Mouse (Mus musculus) telencephalon, adult 2 months (tissue): Measurements from ENCODE around the gene Slc25a20.
A peak's percentile ranks its signal among the peaks of the same experiment; 100 is the strongest.

Experiments used
- DNase-seq: peaks from one replicate; pipeline ENCODE4 v3.0.0-alpha.2; 2011; ENCODE audit warnings: low read depth, low spot score

Slc25a20 gene

GRCm38 (mm10) chr9:108686475-108686887 is 24.6 kb downstream of the Slc25a20 start:
- no peak for DNase-seq

- no peak for DNase-seq
Measured at GRCm38 (mm10) chr9:108687181-108687580, 25.3 kb downstream of the Slc25a20 start.

- DNase-seq, result no peak
Measured at GRCm38 (mm10) chr9:108687686-108688085, 25.8 kb downstream of the Slc25a20 start.

- no peak for DNase-seq
Measured at GRCm38 (mm10) chr9:108688451-108688850, 26.6 kb downstream of the Slc25a20 start.

DNA sequence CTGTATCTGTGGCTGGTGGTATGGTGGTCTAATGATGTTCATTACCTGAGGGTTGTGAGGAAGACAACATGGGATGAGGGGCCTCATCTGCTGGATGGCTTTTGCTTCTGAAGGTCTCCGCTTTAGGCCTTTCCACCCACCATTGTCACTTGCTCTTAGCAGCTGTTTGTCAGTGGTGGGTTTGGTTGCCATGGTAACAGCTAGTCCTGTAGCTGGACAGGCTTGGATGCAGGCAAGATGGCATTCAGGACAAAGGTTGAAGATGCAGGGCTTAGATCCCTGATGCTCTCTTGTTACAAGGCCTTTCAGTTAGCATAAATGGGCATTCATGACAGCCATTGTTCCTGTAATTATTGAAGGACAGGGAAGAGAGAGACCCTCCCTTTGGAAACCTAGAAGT is 27.2 kb downstream of the Slc25a20 start, which contains the start of gene Prkar2a:
Gene Prkar2a, plus strand, starts transcription at position 209 of the 400 bp plus-strand sequence.
- DNase-seq, result no peak

DNA sequence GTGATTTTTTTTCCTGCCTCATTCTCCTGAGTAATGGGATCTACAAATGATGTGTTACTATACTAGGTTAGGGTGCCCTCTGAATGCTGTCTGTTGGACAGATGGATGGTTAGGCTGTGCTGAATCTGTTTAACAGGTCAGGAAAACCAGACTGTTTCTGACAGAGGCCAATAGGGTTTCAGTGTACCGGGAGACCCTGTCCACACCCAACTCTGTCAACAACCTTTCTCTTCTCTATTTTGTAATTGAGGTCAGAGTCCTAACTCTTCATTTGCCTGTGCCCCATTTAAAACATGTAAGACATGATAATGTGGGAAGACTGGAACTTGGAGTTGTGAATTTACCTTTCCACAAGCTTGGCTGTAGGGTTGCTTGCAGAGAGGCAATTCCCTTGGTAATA is 28.1 kb downstream of the Slc25a20 start:
- no peak for DNase-seq

DNA sequence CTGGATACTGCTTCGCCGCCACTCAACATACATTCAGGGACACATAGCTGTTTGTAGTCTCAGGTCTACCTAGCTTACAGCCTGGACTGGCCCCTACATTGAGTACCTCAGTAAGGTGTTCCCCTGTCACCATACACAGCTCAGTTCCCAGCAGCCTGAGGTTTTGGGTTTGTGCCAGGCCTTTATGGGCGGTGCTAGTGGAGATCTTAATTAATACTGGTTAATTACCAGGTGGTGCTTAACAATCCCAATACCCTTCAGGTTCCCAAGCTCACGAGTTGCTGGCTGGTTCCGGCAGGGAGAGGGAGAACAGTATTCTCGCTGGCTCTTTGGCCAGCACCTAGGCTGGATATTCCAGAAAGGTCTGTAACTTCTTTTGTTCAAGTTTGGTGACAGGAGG is 29.0 kb downstream of the Slc25a20 start:
- no peak for DNase-seq

DNA sequence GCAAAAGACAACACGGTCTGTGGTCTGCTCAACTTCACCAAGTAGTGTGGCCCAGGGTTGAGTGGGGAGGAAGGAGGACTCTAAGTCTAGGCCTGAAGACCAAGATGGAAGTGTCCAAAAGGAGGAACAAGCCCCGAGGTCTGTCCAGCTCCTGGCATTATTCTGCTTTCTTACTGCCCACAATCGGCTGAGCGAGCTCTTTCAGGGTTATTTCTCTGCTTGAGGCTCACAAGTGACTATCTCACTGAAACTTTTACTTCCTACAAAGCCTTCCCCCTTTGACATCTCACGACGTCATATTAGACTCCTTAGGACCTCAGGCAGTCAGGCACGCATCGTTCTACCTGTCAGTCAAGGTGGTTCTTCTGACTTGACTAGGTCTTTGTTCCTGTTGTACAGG is 29.5 kb downstream of the Slc25a20 start:
- DNase-seq, result no peak

- DNase-seq, result peak; percentile 46
Measured at GRCm38 (mm10) chr9:108691846-108692225, 29.9 kb downstream of the Slc25a20 start.

- peak; percentile 55 for DNase-seq
Measured at GRCm38 (mm10) chr9:108692226-108693041, 30.5 kb downstream of the Slc25a20 start.

DNA sequence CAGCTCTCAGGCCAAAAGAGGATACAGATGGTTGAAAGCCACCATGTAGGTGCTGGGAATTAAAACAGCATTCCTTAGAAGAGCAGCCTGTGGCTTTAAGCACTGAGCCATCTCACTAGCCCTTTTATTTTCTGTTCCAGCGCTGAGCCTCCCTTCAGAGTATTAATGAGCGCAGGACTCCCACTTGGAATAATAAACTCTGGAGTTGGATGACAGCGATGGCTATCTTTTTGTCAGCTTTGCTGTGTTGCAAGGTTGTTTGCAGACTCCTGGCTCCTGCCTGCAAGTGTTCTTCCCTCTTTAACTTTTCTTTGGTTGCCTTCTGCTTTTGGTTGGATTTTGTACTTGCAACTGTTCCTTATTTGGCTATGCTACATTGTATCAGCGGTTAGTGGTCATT is 32.1 kb downstream of the Slc25a20 start:
- no peak for DNase-seq

- no peak for DNase-seq
Measured at GRCm38 (mm10) chr9:108694533-108694932, 32.6 kb downstream of the Slc25a20 start.

GRCm38 (mm10) chr9:108702476-108702875 is 40.6 kb downstream of the Slc25a20 start:
- no peak for DNase-seq

DNA sequence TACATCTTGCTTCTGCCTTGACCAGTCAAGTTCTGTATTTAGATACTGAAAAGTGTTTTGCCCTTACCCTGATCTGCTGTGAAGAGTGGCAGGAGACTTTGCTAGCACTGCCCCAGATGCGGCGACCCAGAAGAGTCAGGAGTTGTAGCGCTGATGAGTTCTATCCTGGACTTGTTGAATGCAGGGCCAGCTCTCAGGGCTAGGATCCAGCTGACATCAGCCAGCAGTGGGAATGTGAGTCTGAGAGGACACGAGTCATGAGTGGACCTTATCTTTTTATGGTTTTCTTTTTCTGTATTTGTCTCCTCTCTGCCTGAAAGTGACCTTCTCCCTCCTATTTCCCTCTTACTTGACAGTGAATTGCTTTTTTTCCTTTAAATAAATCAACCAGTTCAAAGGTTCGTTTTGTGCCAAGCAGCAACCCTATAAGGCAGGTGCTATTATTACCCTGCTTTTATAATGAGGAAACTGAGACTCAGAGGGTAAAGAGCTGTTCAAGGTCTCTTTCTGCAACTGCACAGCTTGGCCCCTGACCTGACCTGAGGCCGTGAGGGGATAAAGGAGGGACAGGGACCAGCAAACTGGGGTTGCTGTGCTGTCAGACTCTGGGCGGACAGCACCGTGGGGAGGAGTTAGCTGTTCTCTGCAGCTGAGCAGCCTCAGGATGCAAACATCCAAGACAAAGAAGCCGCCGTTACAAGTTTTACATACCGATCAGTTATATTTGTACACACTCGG is 41.7 kb downstream of the Slc25a20 start:
- no peak for DNase-seq

DNA sequence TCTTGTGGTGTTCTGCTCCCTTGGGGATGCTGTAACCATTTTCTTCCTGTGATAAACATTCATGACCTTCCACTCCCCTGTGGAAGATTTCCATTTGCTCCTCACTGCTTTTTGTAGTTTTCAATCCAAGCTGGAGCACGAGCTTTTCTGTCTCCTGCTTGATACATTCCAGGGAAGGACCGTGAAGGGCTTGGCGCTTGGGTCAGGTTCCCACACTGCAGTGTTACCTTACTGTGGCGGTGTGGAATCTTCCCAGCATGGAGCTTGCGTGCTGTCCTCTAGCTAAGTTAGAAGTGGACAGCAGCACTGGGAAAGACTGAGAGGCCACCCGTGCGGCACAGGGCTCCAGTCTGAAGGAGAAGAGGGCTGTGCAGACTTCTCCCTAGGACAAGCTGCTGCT is 42.7 kb downstream of the Slc25a20 start:
- no peak for DNase-seq

- DNase-seq, result no peak
Measured at GRCm38 (mm10) chr9:108707212-108707611, 45.3 kb downstream of the Slc25a20 start.

- no peak for DNase-seq
Measured at GRCm38 (mm10) chr9:108708833-108709232, 46.9 kb downstream of the Slc25a20 start.

DNA sequence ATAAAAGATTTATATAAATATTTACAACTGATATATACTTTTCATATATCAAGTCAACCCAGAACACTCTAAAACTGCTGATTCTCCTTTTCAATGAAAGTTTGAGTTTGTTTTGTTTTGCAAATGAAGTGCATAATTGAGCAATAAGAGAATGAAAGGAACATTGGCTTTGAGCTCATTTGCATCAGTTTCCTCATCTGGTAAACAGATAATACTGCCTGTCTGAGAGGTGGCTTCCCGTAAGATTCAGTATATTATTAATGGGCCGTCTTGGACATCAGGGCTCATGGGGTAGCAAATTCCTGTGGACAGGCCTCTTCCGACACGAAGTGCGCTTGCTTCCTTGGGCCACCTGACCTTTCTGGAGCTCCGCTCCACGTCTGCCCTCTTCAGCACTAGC is 48.9 kb downstream of the Slc25a20 start:
- no peak for DNase-seq

- DNase-seq, result no peak
Measured at GRCm38 (mm10) chr9:108716199-108716598, 54.3 kb downstream of the Slc25a20 start.

DNA sequence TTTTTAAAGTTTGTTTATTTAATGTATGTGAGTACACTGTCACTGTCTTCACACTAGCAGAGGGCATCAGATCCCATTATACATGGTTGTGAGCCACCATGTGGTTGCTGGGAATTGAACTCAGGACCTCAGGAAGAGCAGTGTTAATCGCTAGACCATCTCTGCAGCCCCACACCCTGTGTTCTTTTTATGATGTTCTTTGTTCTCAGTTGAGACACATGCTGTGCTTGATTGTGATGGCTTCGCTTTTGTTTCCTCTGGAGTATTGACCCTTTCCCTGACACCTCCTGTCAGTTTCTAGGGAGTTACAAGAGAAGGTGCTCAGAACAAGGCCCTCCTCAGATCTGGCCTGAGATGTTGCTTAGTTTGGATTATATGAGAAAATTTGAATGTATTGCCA is 61.9 kb downstream of the Slc25a20 start:
- no peak for DNase-seq

DNA sequence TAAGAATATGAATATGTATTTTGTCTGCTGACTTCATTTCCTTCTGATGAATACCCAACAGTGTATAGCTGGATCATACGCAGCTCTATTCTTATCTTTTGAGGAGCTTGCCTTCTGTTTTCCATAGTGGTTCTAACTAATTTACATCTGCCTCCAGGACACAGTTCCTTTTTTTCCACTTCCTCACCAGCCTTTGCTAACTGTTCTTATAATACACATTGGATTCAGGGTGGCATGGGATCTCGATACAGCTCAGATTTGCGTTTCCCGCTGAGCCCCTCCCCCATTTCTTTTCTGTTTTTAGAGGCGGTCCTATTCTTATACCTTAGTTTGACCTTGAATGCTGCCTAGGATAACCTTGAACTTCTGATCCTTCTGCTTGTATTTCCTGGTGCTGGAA is 64.2 kb downstream of the Slc25a20 start:
- peak; percentile 60 for DNase-seq

- DNase-seq, result no peak
Measured at GRCm38 (mm10) chr9:108729050-108729449, 67.2 kb downstream of the Slc25a20 start.

GRCm38 (mm10) chr9:108732462-108732861 is 70.6 kb downstream of the Slc25a20 start:
- DNase-seq, result no peak
